Mouse (Mus musculus): ENCODE data around the gene Msh4. TPM values are rescaled to one million over a fixed set of nuclear protein-coding genes. Genes with fewer than 3 reads are reported as not detected.

Msh4 gene
- polyA plus RNA-seq, 1 experiment from 2014 or later = 0.06 TPM

DNA sequence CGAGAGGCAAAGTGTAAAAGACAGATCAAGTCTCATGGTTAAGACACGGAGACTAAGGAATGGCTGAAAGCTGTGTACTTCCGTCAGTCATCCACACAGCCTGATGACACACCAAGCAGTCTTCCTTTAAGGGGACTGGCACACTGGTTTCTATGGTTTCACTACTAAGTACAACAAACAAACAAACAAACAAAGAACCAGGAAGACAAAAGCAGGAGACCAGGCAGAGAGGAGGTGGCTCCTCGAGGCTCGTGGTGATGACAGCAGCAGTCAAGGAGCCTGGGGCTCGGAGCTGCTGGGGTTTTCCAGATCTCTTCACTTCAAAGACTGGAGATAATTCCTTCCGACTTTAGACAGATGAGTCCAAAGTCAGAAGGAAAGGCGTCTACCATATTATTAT, 34.1 kb upstream of the Msh4 start:
- H3K4me2 ChIP-seq (ENCODE audit: low read depth, low read length) = no peak overlapping the region
- H3K9me3 ChIP-seq (ENCODE audit: control insufficient read depth, low read length) = no peaks in the 10 kb centered on the region
- no peak overlapping the region for H3K27ac ChIP-seq (replicated peaks; ENCODE audit: low read depth, low read length)
- no peak for ATAC-seq (ENCODE audit: low read depth)
- H3K27me3 ChIP-seq (replicated peaks; ENCODE audit: control insufficient read depth, insufficient read depth, low read length) = no peaks in the 10 kb centered on the region
- peaks cover 12% of the 10 kb centered on the region for H3K4me1 ChIP-seq (ENCODE audit: control insufficient read depth, insufficient read depth, low read length)
- no peak overlapping the region for H3K9ac ChIP-seq (ENCODE audit: low read depth, low read length)
- no peak overlapping the region for H3K4me3 ChIP-seq (ENCODE audit: low read depth, low read length)
- WGBS = 75% methylated on average over 8 of the region's 8 CpGs
- H3K36me3 ChIP-seq (ENCODE audit: control insufficient read depth, insufficient read depth, low read length) = peaks cover 49% of the 10 kb centered on the region
- DNase-seq (ENCODE audit: low spot score) = no peak

DNA sequence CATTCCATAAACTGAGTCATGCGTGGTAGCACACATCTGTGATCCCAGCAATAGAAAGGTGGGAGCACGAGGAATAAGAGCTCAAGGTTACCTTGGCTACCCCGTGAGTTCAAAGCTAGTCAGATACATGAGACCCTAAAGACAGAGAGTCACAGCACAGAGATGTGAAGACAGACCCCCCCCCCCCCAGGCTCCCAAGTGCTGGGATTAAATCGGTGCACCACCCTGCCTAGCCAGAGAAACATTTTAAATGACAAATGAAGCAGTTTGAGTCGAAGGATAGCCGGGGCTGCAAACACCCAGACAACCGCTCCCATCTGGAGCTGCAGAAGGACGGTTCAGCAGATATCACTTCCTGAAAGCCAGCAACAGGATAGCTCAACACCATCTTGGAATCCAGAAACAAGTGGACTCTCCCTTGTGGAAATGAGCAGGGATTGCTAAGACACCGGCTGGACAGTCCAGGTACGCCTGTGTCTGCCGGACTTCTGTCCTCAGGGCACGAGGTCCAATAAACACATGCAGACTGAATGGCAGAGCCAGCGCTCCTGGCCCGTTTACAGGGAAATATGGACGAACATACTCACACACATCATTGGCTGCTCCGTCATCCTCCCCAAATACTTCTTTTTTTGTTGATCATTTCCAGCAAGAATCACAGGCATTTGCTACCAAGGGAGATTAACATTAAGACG, 31.3 kb upstream of the Msh4 start:
- H3K4me1 ChIP-seq (ENCODE audit: control insufficient read depth, insufficient read depth, low read length) = no peaks in the 10 kb centered on the region; the same call in 1 of the 2 replicates
- peaks cover 73% of the 10 kb centered on the region for H3K36me3 ChIP-seq (ENCODE audit: control insufficient read depth, insufficient read depth, low read length)
- H3K4me3 ChIP-seq (ENCODE audit: low read depth, low read length) = no peak overlapping the region
- no peak overlapping the region for H3K9ac ChIP-seq (ENCODE audit: low read depth, low read length)
- H3K27me3 ChIP-seq (replicated peaks; ENCODE audit: control insufficient read depth, insufficient read depth, low read length) = no peaks in the 10 kb centered on the region
- DNase-seq (ENCODE audit: low spot score) (no peak), ATAC-seq (ENCODE audit: low read depth) (no peak)
- WGBS = 91% methylated on average over 17 of the region's 17 CpGs
- no peak overlapping the region for H3K4me2 ChIP-seq (ENCODE audit: low read depth, low read length)
- H3K9me3 ChIP-seq (ENCODE audit: control insufficient read depth, low read length) = no peaks in the 10 kb centered on the region
- H3K27ac ChIP-seq (replicated peaks; ENCODE audit: low read depth, low read length) = no peak overlapping the region

DNA sequence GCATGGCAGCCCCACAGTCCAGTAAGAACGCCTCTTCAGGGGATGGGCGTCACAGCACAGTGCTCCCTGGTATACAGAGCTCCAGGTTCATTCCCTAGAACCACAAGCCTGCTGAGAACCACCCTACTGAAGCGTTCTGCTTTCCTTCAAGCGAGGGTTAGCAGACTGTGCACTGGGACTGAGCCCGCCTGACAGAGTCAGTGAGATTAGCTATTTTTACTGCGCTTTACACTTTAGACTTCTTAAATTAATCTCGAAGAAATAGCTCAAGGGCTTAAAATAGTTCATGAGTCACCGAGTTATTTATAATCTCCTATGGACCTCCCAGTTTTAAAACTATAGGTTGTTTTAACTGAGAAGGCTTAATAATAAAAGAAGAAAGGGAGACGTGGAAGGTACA, 29.9 kb upstream of the Msh4 start:
- WGBS = 90% methylated on average over 9 of the region's 9 CpGs
- no peak for ATAC-seq (ENCODE audit: low read depth)
- H3K36me3 ChIP-seq (ENCODE audit: control insufficient read depth, insufficient read depth, low read length) = peaks cover 66% of the 10 kb centered on the region

DNA sequence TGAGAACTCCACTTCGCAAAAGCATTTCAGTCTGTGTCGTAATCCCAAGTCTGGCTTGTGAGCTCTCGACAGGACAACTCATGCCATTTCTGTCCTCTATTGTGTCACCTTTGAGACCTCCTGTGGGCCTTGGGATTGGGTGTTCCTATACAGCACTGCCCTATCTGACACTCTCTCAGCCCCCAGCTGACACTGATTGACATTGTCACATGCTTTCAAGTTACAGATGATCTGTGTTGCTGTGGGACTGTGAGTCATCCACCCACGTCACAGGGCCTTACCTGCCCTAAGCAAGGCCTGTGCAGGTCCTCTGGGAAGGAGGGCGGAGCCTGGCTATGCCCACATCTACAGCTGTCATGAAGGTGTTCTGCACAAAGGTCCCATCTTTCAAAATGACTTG, 26.5 kb upstream of the Msh4 start:
- no peaks in the 10 kb centered on the region for H3K4me1 ChIP-seq (ENCODE audit: control insufficient read depth, insufficient read depth, low read length)
- H3K4me3 ChIP-seq (ENCODE audit: low read depth, low read length) = no peak overlapping the region
- H3K27ac ChIP-seq (replicated peaks; ENCODE audit: low read depth, low read length) = no peak overlapping the region
- H3K9me3 ChIP-seq (ENCODE audit: control insufficient read depth, low read length) = no peaks in the 10 kb centered on the region
- DNase-seq (ENCODE audit: low spot score) (no peak), ATAC-seq (ENCODE audit: low read depth) (no peak)
- WGBS = 94% methylated on average over 5 of the region's 5 CpGs
- H3K36me3 ChIP-seq (ENCODE audit: control insufficient read depth, insufficient read depth, low read length) = peaks cover 73% of the 10 kb centered on the region
- H3K27me3 ChIP-seq (replicated peaks; ENCODE audit: control insufficient read depth, insufficient read depth, low read length) = no peaks in the 10 kb centered on the region
- no peak overlapping the region for H3K4me2 ChIP-seq (ENCODE audit: low read depth, low read length)
- H3K9ac ChIP-seq (ENCODE audit: low read depth, low read length) = no peak overlapping the region

More for the DNA sequence above, 29.9 kb upstream of the Msh4 start:
- H3K27ac ChIP-seq (replicated peaks; ENCODE audit: low read depth, low read length) = no peak overlapping the region
- H3K27me3 ChIP-seq (replicated peaks; ENCODE audit: control insufficient read depth, insufficient read depth, low read length) = no peaks in the 10 kb centered on the region
- H3K9me3 ChIP-seq (ENCODE audit: control insufficient read depth, low read length) = no peaks in the 10 kb centered on the region
- DNase-seq (ENCODE audit: low spot score) = no peak
- H3K4me3 ChIP-seq (ENCODE audit: low read depth, low read length) = no peak overlapping the region
- H3K9ac ChIP-seq (ENCODE audit: low read depth, low read length) = no peak overlapping the region
- no peak overlapping the region for H3K4me2 ChIP-seq (ENCODE audit: low read depth, low read length)
- H3K4me1 ChIP-seq (ENCODE audit: control insufficient read depth, insufficient read depth, low read length) = no peaks in the 10 kb centered on the region

DNA sequence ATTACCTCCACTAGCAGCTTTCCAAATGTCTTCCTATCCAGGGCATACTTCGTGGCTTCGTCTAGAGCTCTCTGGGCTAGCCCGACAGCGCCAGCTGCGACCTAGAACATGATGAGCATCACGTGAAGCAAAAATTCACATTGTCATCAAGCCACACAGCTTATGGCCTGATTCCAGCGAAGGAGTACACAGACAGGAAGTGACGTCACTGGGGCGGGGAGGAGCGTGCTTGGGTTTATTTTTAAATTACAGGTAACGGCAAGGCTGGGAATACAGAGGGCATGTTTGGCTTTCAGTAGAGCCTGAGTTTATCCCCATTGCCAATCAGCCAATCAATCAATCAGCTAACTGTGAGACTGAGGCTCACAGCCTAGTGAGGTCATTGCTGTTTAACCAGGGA, 23.6 kb upstream of the Msh4 start:
- ATAC-seq (ENCODE audit: low read depth) = no peak

DNA sequence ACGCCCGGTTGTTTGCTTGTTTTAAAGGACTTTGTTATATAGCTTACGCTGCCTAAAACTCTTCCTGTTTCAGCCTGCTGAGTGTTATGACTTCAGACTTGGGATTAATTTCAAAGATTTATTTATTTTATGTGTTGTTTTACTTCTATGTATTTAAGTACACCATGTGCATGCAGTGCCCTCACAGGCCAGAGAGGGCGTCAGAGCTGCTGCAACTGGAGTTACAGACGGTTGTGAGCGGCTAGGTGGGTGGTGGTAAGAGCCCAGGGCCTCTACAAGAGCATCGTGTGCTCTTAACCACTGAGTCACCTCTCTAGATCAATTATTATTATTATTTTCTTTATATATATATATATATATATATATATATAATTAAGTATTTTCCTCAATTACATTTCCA, 20.4 kb upstream of the Msh4 start:
- no peak overlapping the region for H3K4me3 ChIP-seq (ENCODE audit: low read depth, low read length)
- WGBS = 86% methylated on average over 7 of the region's 7 CpGs
- no peaks in the 10 kb centered on the region for H3K4me1 ChIP-seq (ENCODE audit: control insufficient read depth, insufficient read depth, low read length)
- no peak overlapping the region for H3K27ac ChIP-seq (replicated peaks; ENCODE audit: low read depth, low read length)
- H3K9me3 ChIP-seq (ENCODE audit: control insufficient read depth, low read length) = no peaks in the 10 kb centered on the region
- no peak for ATAC-seq (ENCODE audit: low read depth)
- no peak overlapping the region for H3K4me2 ChIP-seq (ENCODE audit: low read depth, low read length)
- DNase-seq (ENCODE audit: low spot score) = no peak
- H3K27me3 ChIP-seq (replicated peaks; ENCODE audit: control insufficient read depth, insufficient read depth, low read length) = no peaks in the 10 kb centered on the region
- no peak overlapping the region for H3K9ac ChIP-seq (ENCODE audit: low read depth, low read length)
- H3K36me3 ChIP-seq (ENCODE audit: control insufficient read depth, insufficient read depth, low read length) = peaks cover 71% of the 10 kb centered on the region

More for the DNA sequence above, 23.6 kb upstream of the Msh4 start:
- 91% methylated on average over 11 of the region's 11 CpGs for WGBS
- Histone ChIP-seq H3K9ac (ENCODE audit: low read depth, low read length) (no peak overlapping the region), H3K36me3 (ENCODE audit: control insufficient read depth, insufficient read depth, low read length) (peaks cover 73% of the 10 kb centered on the region), H3K4me3 (ENCODE audit: low read depth, low read length) (no peak overlapping the region), H3K27ac (replicated peaks; ENCODE audit: low read depth, low read length) (no peak overlapping the region), H3K9me3 (ENCODE audit: control insufficient read depth, low read length) (no peaks in the 10 kb centered on the region), H3K4me2 (ENCODE audit: low read depth, low read length) (no peak overlapping the region), H3K4me1 (ENCODE audit: control insufficient read depth, insufficient read depth, low read length) (no peaks in the 10 kb centered on the region), H3K27me3 (replicated peaks; ENCODE audit: control insufficient read depth, insufficient read depth, low read length) (no peaks in the 10 kb centered on the region)
- DNase-seq (ENCODE audit: low spot score) = no peak

DNA sequence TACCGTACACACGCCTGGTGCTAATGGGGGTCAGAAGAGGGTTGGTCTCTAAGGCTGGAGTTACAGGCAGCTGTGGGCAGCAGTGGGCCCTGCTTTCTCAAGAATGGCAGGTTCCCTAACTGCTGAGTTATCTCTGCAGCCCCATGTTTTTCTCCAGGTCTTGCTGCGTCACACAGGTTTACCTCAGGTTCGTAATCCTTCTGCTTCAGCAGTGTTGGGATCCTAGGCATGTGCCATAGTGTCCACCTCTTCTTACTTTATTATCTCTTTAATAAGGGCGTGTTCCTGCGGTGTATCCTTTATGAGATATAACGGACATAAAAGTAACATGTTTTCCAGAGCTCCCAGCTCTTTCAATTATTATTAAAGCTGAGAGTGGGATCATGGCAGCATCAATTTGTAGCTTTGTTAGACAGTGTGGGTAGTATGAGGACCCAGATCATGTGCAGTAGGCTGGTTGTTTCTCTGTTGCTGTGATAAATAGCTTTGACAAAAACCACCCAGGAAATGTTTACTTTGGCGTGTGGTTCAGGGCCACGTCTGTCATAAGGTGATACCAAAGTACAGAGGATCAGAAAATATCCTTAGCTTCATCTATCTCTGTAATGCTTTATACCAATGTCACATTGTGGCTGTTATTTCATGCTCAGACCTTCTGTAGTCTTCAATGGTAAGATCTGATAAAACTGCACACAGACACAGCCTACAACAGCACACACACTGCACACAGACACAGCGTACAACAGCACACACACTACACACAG, 15.4 kb upstream of the Msh4 start:
- no peaks in the 10 kb centered on the region for H3K27me3 ChIP-seq (replicated peaks; ENCODE audit: control insufficient read depth, insufficient read depth, low read length)
- H3K4me1 ChIP-seq (ENCODE audit: control insufficient read depth, insufficient read depth, low read length) = no peaks in the 10 kb centered on the region; the same call in 1 of the 2 replicates

DNA sequence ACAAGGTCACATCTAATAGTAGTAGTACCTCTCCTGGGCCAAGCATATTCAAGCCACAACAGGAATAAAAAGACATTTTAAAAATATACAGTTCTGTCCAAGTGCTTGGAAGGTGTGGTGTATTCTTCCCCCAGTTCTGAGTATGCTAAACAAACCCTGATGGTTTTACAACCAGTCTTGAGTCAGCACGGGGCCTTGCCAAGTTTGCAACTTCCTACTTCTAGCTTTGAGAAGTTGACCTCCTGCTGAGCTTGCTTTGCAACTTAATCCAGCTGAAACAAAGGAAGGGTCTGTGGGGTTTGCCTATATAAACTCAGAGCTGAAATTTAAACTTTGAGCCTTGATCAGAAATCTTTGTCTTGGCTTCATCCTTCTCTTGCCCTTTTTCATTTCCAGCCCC, 11.3 kb upstream of the Msh4 start:
- WGBS = 10% methylated on average over 1 of the region's 1 CpGs
- Histone ChIP-seq H3K4me3 (ENCODE audit: low read depth, low read length) (no peak overlapping the region), H3K27ac (replicated peaks; ENCODE audit: low read depth, low read length) (no peak overlapping the region), H3K4me2 (ENCODE audit: low read depth, low read length) (no peak overlapping the region), H3K9ac (ENCODE audit: low read depth, low read length) (no peak overlapping the region), H3K27me3 (replicated peaks; ENCODE audit: control insufficient read depth, insufficient read depth, low read length) (no peaks in the 10 kb centered on the region), H3K4me1 (ENCODE audit: control insufficient read depth, insufficient read depth, low read length) (peaks cover 4% of the 10 kb centered on the region; the same call in 1 of the 2 replicates), H3K36me3 (ENCODE audit: control insufficient read depth, insufficient read depth, low read length) (peaks cover 12% of the 10 kb centered on the region; the same call in 1 of the 2 replicates), H3K9me3 (ENCODE audit: control insufficient read depth, low read length) (no peaks in the 10 kb centered on the region)
- peak; percentile 89 for DNase-seq (ENCODE audit: low spot score)
- no peak for ATAC-seq (ENCODE audit: low read depth)

More for the DNA sequence above, 15.4 kb upstream of the Msh4 start:
- peaks cover 42% of the 10 kb centered on the region for H3K36me3 ChIP-seq (ENCODE audit: control insufficient read depth, insufficient read depth, low read length)
- no peak overlapping the region for H3K4me3 ChIP-seq (ENCODE audit: low read depth, low read length)
- H3K9ac ChIP-seq (ENCODE audit: low read depth, low read length) = no peak overlapping the region
- 93% methylated on average over 10 of the region's 10 CpGs for WGBS
- ATAC-seq (ENCODE audit: low read depth) = no peak
- no peak overlapping the region for H3K4me2 ChIP-seq (ENCODE audit: low read depth, low read length)
- no peaks in the 10 kb centered on the region for H3K9me3 ChIP-seq (ENCODE audit: control insufficient read depth, low read length)
- DNase-seq (ENCODE audit: low spot score) = no peak
- H3K27ac ChIP-seq (replicated peaks; ENCODE audit: low read depth, low read length) = no peak overlapping the region
